Mouse (Mus musculus): Measurements from ENCODE around the gene Gm42906.
A peak's percentile ranks its signal among the peaks of the same experiment; 100 is the strongest.

Gene Gm42906

GRCm38 (mm10) chr5:151298371-151298770 is 129.6 kb downstream of the Gm42906 start:
- no peak for DNase-seq (ENCODE audit: low read depth, low spot score)

- DNase-seq (ENCODE audit: low read depth, low spot score): no peak
Measured at GRCm38 (mm10) chr5:151296244-151296643, 131.7 kb downstream of the Gm42906 start.

GRCm38 (mm10) chr5:151293591-151293990 is 134.4 kb downstream of the Gm42906 start:
- no peak for DNase-seq (ENCODE audit: low read depth, low spot score)

- DNase-seq (ENCODE audit: low read depth, low spot score): peak; percentile 26
Measured at GRCm38 (mm10) chr5:151292310-151292709, 135.7 kb downstream of the Gm42906 start.

- DNase-seq (ENCODE audit: low read depth, low spot score): no peak
Measured at GRCm38 (mm10) chr5:151286331-151286730, 141.6 kb downstream of the Gm42906 start.

- no peak for DNase-seq (ENCODE audit: low read depth, low spot score)
Measured at GRCm38 (mm10) chr5:151279531-151279930, 148.4 kb downstream of the Gm42906 start.

- no peak for DNase-seq (ENCODE audit: low read depth, low spot score)
Measured at GRCm38 (mm10) chr5:151277927-151278326, 150.0 kb downstream of the Gm42906 start.

GRCm38 (mm10) chr5:151275986-151276385 is 152.0 kb downstream of the Gm42906 start:
- DNase-seq (ENCODE audit: low read depth, low spot score): no peak

GRCm38 (mm10) chr5:151274265-151274664 is 153.7 kb downstream of the Gm42906 start:
- no peak for DNase-seq (ENCODE audit: low read depth, low spot score)

GRCm38 (mm10) chr5:151270815-151271214 is 157.1 kb downstream of the Gm42906 start:
- DNase-seq (ENCODE audit: low read depth, low spot score): no peak

- DNase-seq (ENCODE audit: low read depth, low spot score): no peak
Measured at GRCm38 (mm10) chr5:151266896-151267634, 160.9 kb downstream of the Gm42906 start.

GRCm38 (mm10) chr5:151261558-151261957 is 166.4 kb downstream of the Gm42906 start:
- no peak for DNase-seq (ENCODE audit: low read depth, low spot score)

GRCm38 (mm10) chr5:151252213-151252612 is 175.8 kb downstream of the Gm42906 start:
- DNase-seq (ENCODE audit: low read depth, low spot score): no peak

- DNase-seq (ENCODE audit: low read depth, low spot score): no peak
Measured at GRCm38 (mm10) chr5:151251656-151252055, 176.3 kb downstream of the Gm42906 start.

GRCm38 (mm10) chr5:151248671-151249620 is 179.0 kb downstream of the Gm42906 start:
- DNase-seq (ENCODE audit: low read depth, low spot score): no peak

GRCm38 (mm10) chr5:151248084-151248483 is 179.9 kb downstream of the Gm42906 start:
- no peak for DNase-seq (ENCODE audit: low read depth, low spot score)

GRCm38 (mm10) chr5:151247115-151247875 is 180.7 kb downstream of the Gm42906 start:
- no peak for DNase-seq (ENCODE audit: low read depth, low spot score)

GRCm38 (mm10) chr5:151246287-151246686 is 181.7 kb downstream of the Gm42906 start:
- peak; percentile 36 for DNase-seq (ENCODE audit: low read depth, low spot score)

- no peak for DNase-seq (ENCODE audit: low read depth, low spot score)
Measured at GRCm38 (mm10) chr5:151245571-151245970, 182.4 kb downstream of the Gm42906 start.

- DNase-seq (ENCODE audit: low read depth, low spot score): no peak
Measured at GRCm38 (mm10) chr5:151238730-151239129, 189.2 kb downstream of the Gm42906 start.

- DNase-seq (ENCODE audit: low read depth, low spot score): no peak
Measured at GRCm38 (mm10) chr5:151236411-151236810, 191.6 kb downstream of the Gm42906 start.
